Mouse (Mus musculus) spleen, adult 2 months (tissue): Measurements from ENCODE around the gene Fcgbp. TPM values are rescaled to one million over a fixed set of nuclear protein-coding genes. Genes with fewer than 3 reads are reported as not detected.

Experiments used
- DNase-seq, 2 experiments: peaks; one replicate each; pipeline versions ENCODE4 v3.0.0 to v3.0.0-alpha.2; 2012 to 2021; ENCODE audit warnings: low spot score in 2 of 2, low read depth in 1 of 2
- H3K27ac ChIP-seq: fragments of 200-500 bp; 2 replicates; pipeline ENCODE4 v1.5.1; 2012; ENCODE audit warnings: low read length, inconsistent platforms; ENCODE audit not compliant: insufficient read depth
- H3K27me3 ChIP-seq: fragments of 200-500 bp; 2 replicates; pipeline ENCODE4 v1.6.1; 2012; ENCODE audit warnings: mild to moderate bottlenecking, moderate library complexity, low read length, inconsistent platforms; ENCODE audit not compliant: control insufficient read depth, insufficient read depth
- H3K36me3 ChIP-seq: fragments of 200-500 bp; 2 replicates; pipeline ENCODE4 v1.6.1; 2012; ENCODE audit warnings: mild to moderate bottlenecking, low read length, inconsistent platforms; ENCODE audit not compliant: control insufficient read depth, insufficient read depth
- H3K4me1 ChIP-seq: fragments of 200-500 bp; 2 replicates; pipeline ENCODE4 v1.6.1; 2011; ENCODE audit warnings: inconsistent platforms; ENCODE audit not compliant: control insufficient read depth, insufficient read depth, insufficient read length
- H3K4me3 ChIP-seq: fragments of 200-500 bp; 2 replicates; pipeline ENCODE4 v1.5.1; 2011; ENCODE audit warnings: mild to moderate bottlenecking, inconsistent platforms; ENCODE audit not compliant: insufficient read depth, insufficient read length; ENCODE audit errors: extremely low read depth
- CTCF ChIP-seq: fragments of 200-500 bp; IDR thresholded peaks from 2 replicates; pipeline ENCODE4 v1.5.1; 2011; ENCODE audit warnings: mild to moderate bottlenecking, inconsistent platforms; ENCODE audit not compliant: insufficient read depth, insufficient read length, insufficient replicate concordance; ENCODE audit errors: extremely low read depth
- POLR2A ChIP-seq: fragments of 200-500 bp; IDR thresholded peaks from 2 replicates; pipeline ENCODE4 v1.6.1; 2011; ENCODE audit warnings: low read depth, low read length, inconsistent platforms
- WGBS: fragments of 180-500 bp; shearing (Covaris S2); methylation state at CpG from one replicate; pipeline ENCODE4 v1.1.7; 2018; 5-methylcytosine and 5-hydroxymethylcytosine counted together
- polyA plus RNA-seq: library from polyadenylated mRNA; depleted of rRNA; stranded (reverse); fragments of >200 nt; gene quantifications from 2 replicates; pipeline ENCODE4 v1.2.3, GENCODE M21; 2012; rRNA removed

The Fcgbp gene
- 0.46 and 1.2 TPM in 2 replicates for polyA plus RNA-seq

GRCm38 (mm10) chr7:28070531-28071298 lies at the start of gene Fcgbp:
Gene Fcgbp (plus strand): TSS chr7:28071236.
- Histone ChIP-seq H3K4me1 (no peaks in the 10 kb centered on the region), H3K27me3 (no peaks in the 10 kb centered on the region), H3K36me3 (no peaks in the 10 kb centered on the region), H3K4me3 (no peak within 1 kb of the TSS), H3K27ac (no peak within 1 kb of the TSS)
- no peak for DNase-seq
- WGBS: 83% methylated on average over 21 of the region's 21 CpGs
- TF ChIP-seq CTCF: no peak
- TF ChIP-seq POLR2A: no peak

GRCm38 (mm10) chr7:28044524-28044923 lies 26.5 kb upstream of the Fcgbp start:
- no peak overlapping the region for H3K27ac ChIP-seq
- peaks cover 49% of the 10 kb centered on the region for H3K36me3 ChIP-seq
- no peak for DNase-seq
- 87% methylated on average over 4 of the region's 4 CpGs for WGBS
- no peaks in the 10 kb centered on the region for H3K27me3 ChIP-seq
- no peak overlapping the region for H3K4me3 ChIP-seq
- TF ChIP-seq POLR2A (no peak), CTCF (no peak)
- H3K4me1 ChIP-seq: no peaks in the 10 kb centered on the region; the same call in 1 of the 2 replicates

GRCm38 (mm10) chr7:28049476-28050409 lies 21.3 kb upstream of the Fcgbp start, which contains the start of gene Psmc4:
Gene Psmc4 (minus strand): TSS chr7:28050101.
- Histone ChIP-seq H3K27me3 (no peaks in the 10 kb centered on the region), H3K27ac (peak within 1 kb of the TSS; percentile 21; the same call in 1 of the 2 replicates), H3K4me3 (peak within 1 kb of the TSS; percentile 62), H3K36me3 (peaks cover 20% of the 10 kb centered on the region), H3K4me1 (no peaks in the 10 kb centered on the region; the same call in 1 of the 2 replicates)
- peak; percentile 50 for TF ChIP-seq POLR2A
- peak; percentile 81 for TF ChIP-seq CTCF
- WGBS: under 1% methylated on average over 52 of the region's 52 CpGs
- DNase-seq: peak; percentile 96 to 97

GRCm38 (mm10) chr7:28050584-28050983 lies 20.5 kb upstream of the Fcgbp start:
- H3K27me3 ChIP-seq: no peaks in the 10 kb centered on the region
- H3K4me1 ChIP-seq: no peaks in the 10 kb centered on the region; the same call in 1 of the 2 replicates
- no peak overlapping the region for H3K27ac ChIP-seq
- DNase-seq: no peak
- 59% methylated on average over 17 of the region's 17 CpGs for WGBS
- peaks cover 18% of the 10 kb centered on the region for H3K36me3 ChIP-seq
- TF ChIP-seq POLR2A (no peak), CTCF (no peak)
- no peak overlapping the region for H3K4me3 ChIP-seq

- DNase-seq: no peak
- no peak for TF ChIP-seq CTCF
- TF ChIP-seq POLR2A: no peak
- H3K36me3 ChIP-seq: no peaks in the 10 kb centered on the region
- H3K27ac ChIP-seq: no peak overlapping the region
- 83% methylated on average over 6 of the region's 6 CpGs for WGBS
- no peaks in the 10 kb centered on the region; the same call in 1 of the 2 replicates for H3K4me1 ChIP-seq
- no peaks in the 10 kb centered on the region for H3K27me3 ChIP-seq
- no peak overlapping the region for H3K4me3 ChIP-seq
Observed at GRCm38 (mm10) chr7:28053046-28053930, 17.7 kb upstream of the Fcgbp start.

GRCm38 (mm10) chr7:28059972-28060371 lies 11.1 kb upstream of the Fcgbp start:
- Histone ChIP-seq H3K4me3 (no peak overlapping the region), H3K4me1 (no peaks in the 10 kb centered on the region)
- no peak for DNase-seq

More at GRCm38 (mm10) chr7:28059972-28060371, 11.1 kb upstream of the Fcgbp start:
- TF ChIP-seq CTCF (no peak), POLR2A (no peak)
- H3K36me3 ChIP-seq: no peaks in the 10 kb centered on the region
- no peaks in the 10 kb centered on the region for H3K27me3 ChIP-seq
- H3K27ac ChIP-seq: no peak overlapping the region
- 95% methylated on average over 1 of the region's 1 CpGs for WGBS
